Mouse (Mus musculus) spleen, postnatal 0 days (tissue): ENCODE measurements around the gene Rlbp1. TPM values are rescaled to one million over a fixed set of nuclear protein-coding genes. Genes with fewer than 3 reads are reported as not detected.

Source experiments
- polyA plus RNA-seq: library from polyadenylated mRNA; unstranded; fragments of >200 nt; fragmentation: Nextera tagmentation; extraction: Ambion mirVana; gene quantifications from 2 replicates; pipeline ENCODE4 v1.2.1, GENCODE M21; 2015

The Rlbp1 gene
- 0.12 TPM in 1 of 2 replicates, not detected in the other for polyA plus RNA-seq

GRCm38 (mm10) chr7:79386422-79387133 is at the start of gene Rlbp1:
TSS of gene Rlbp1 (minus strand) at chr7:79387048.

GRCm38 (mm10) chr7:79391883-79392649 is 5.2 kb upstream of the Rlbp1 start, which contains the start of gene Fanci:
TSS of gene Fanci (plus strand) at chr7:79391929.

Other genes with a start within 250 kb of the Rlbp1 start
- gene Mfge8, start 238.0 kb downstream of the Rlbp1 start, polyA plus RNA-seq, result 64.6 and 89.0 TPM in 2 replicates
- gene Abhd2, start 113.8 kb downstream of the Rlbp1 start, polyA plus RNA-seq, result 7.3 and 7.6 TPM in 2 replicates
- 8.7 and 8.9 TPM in 2 replicates for gene Fanci, start 4.9 kb upstream of the Rlbp1 start, polyA plus RNA-seq
- gene Polg, start 79.3 kb upstream of the Rlbp1 start, polyA plus RNA-seq, result 20.8 and 26.1 TPM in 2 replicates
- gene Rhcg, start 230.6 kb upstream of the Rlbp1 start, polyA plus RNA-seq, result 0.25 and 0.34 TPM in 2 replicates